Mouse (Mus musculus): ENCODE results near the gene Anln. TPM values are rescaled to one million over a fixed set of nuclear protein-coding genes. Genes with fewer than 3 reads are reported as not detected.
"Not testable (repeated sequence)": the region's sequence is repeated elsewhere in the genome, so short reads cannot be mapped to it uniquely, and the experiment has no call there.

Anln gene
- total RNA-seq (2015) (100 and 102 TPM in 2 replicates), total RNA-seq (2017) (73.3 and 81.7 TPM in 2 replicates)

GRCm38 (mm10) chr9:22389021-22389476, at the start of gene Anln:
Anln (minus strand) TSS chr9:22389188.
- peak; percentile 90 for ATAC-seq (ENCODE audit: poor library complexity, severe bottlenecking)

GRCm38 (mm10) chr9:22434101-22434500, 45.1 kb upstream of the Anln start:
- no peak for ATAC-seq (ENCODE audit: poor library complexity, severe bottlenecking)

- ATAC-seq (ENCODE audit: poor library complexity, severe bottlenecking), result no peak
Observed at GRCm38 (mm10) chr9:22433221-22433620, 44.2 kb upstream of the Anln start.

GRCm38 (mm10) chr9:22430315-22430840, 41.4 kb upstream of the Anln start:
- ATAC-seq (ENCODE audit: poor library complexity, severe bottlenecking), result no peak

- ATAC-seq (ENCODE audit: poor library complexity, severe bottlenecking), result 0 out of 2 replicates have a peak, but pooled peaks have one; percentile 24
Observed at GRCm38 (mm10) chr9:22429533-22430241, 40.7 kb upstream of the Anln start.

GRCm38 (mm10) chr9:22428666-22429410, 39.9 kb upstream of the Anln start:
- ATAC-seq (ENCODE audit: poor library complexity, severe bottlenecking), result no peak

- ATAC-seq (ENCODE audit: poor library complexity, severe bottlenecking), result no peak
Observed at GRCm38 (mm10) chr9:22428028-22428665, 39.2 kb upstream of the Anln start.

- ATAC-seq (ENCODE audit: poor library complexity, severe bottlenecking), result no peak
Observed at GRCm38 (mm10) chr9:22424719-22425118, 35.7 kb upstream of the Anln start.

GRCm38 (mm10) chr9:22424196-22424595, 35.2 kb upstream of the Anln start:
- no peak for ATAC-seq (ENCODE audit: poor library complexity, severe bottlenecking)

- peak; percentile 35 for ATAC-seq (ENCODE audit: poor library complexity, severe bottlenecking)
Observed at GRCm38 (mm10) chr9:22423507-22423906, 34.5 kb upstream of the Anln start.

GRCm38 (mm10) chr9:22422559-22422958, 33.6 kb upstream of the Anln start:
- no peak for ATAC-seq (ENCODE audit: poor library complexity, severe bottlenecking)

- ATAC-seq (ENCODE audit: poor library complexity, severe bottlenecking), result no peak
Observed at GRCm38 (mm10) chr9:22420491-22420890, 31.5 kb upstream of the Anln start.

GRCm38 (mm10) chr9:22419877-22420276, 30.9 kb upstream of the Anln start:
- no peak for ATAC-seq (ENCODE audit: poor library complexity, severe bottlenecking)

- no peak for ATAC-seq (ENCODE audit: poor library complexity, severe bottlenecking)
Observed at GRCm38 (mm10) chr9:22417547-22417946, 28.6 kb upstream of the Anln start.

- ATAC-seq (ENCODE audit: poor library complexity, severe bottlenecking), result no peak
Observed at GRCm38 (mm10) chr9:22416187-22416586, 27.2 kb upstream of the Anln start.

- peak; percentile 100 for ATAC-seq (ENCODE audit: poor library complexity, severe bottlenecking)
Observed at GRCm38 (mm10) chr9:22411002-22411857, 22.2 kb upstream of the Anln start, which contains the start of gene 9530077C05Rik. 9530077C05Rik (plus strand) TSS chr9:22411513.

GRCm38 (mm10) chr9:22409501-22409900, 20.5 kb upstream of the Anln start:
- ATAC-seq (ENCODE audit: poor library complexity, severe bottlenecking), result no peak

- ATAC-seq (ENCODE audit: poor library complexity, severe bottlenecking), result not testable (repeated sequence)
Observed at GRCm38 (mm10) chr9:22408344-22408743, 19.4 kb upstream of the Anln start.

GRCm38 (mm10) chr9:22407633-22408032, 18.6 kb upstream of the Anln start:
- not testable (repeated sequence) for ATAC-seq (ENCODE audit: poor library complexity, severe bottlenecking)

GRCm38 (mm10) chr9:22405414-22405813, 16.4 kb upstream of the Anln start:
- ATAC-seq (ENCODE audit: poor library complexity, severe bottlenecking), result no peak
